ENCODE assay signal across 24 mouse cellular contexts in the genomic region with DNA sequence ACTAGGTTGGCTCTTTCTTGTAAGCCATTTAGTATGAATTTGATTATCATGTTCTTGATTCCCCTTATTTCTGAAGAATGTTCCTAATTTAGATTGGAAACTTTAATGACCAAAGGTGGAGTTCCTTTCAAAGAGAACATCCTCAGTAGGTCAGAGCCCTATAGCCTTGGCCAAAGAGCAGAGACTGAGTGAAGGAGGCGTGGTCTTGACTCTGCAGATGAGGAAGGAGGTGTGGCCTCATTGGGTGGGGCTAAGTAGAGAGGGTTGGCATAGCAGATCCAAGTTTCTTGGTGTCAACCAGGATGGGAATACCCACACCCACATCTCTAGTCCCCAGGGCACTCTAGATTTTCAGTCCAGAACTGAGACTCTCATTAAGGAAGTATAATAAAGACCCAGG.
A peak's percentile ranks its signal among the peaks of the same experiment; 100 is the strongest.
DNase-seq lines count a peak whose midpoint lies in the region; ATAC-seq lines count a peak whose summit lies in the region.
"Had no signal": no experiment of that assay in that cellular context is flagged by ENCODE, and none has a peak within 500 bp of the region (broad histone marks: within the 10 kb centered on the region; RNA-seq: fewer than 3 reads in every experiment).

No protein-coding gene starts in this region.

- peaks cover 33% of the 10 kb centered on the region for H3K4me1 ChIP-seq in midbrain, embryonic 10.5 days
- peaks cover 6% of the 10 kb centered on the region for H3K4me1 ChIP-seq in midbrain, embryonic 11.5 days (ENCODE audit: control insufficient read depth, insufficient read depth, low read length)
- H3K4me1 ChIP-seq in intestine, embryonic 16.5 days (ENCODE audit: control insufficient read depth, insufficient read depth, low read length): peaks cover 12% of the 10 kb centered on the region
- H3K4me1 ChIP-seq: liver, embryonic 12.5 days; megakaryocyte, embryonic 14.5 days had no signal

- 79% methylated on average over 1 of the region's 1 CpGs for WGBS in midbrain, embryonic 10.5 days
- WGBS in midbrain, embryonic 11.5 days: 81% methylated on average over 1 of the region's 1 CpGs
- WGBS in intestine, embryonic 16.5 days: 81% methylated on average over 1 of the region's 1 CpGs

- H3K9ac ChIP-seq in midbrain, embryonic 11.5 days (ENCODE audit: low read length): no peak overlapping the region
- no peak overlapping the region for H3K9ac ChIP-seq in intestine, embryonic 16.5 days (ENCODE audit: low read depth, low read length)
- H3K9ac ChIP-seq: embryonic facial prominence, embryonic 12.5 days; hindbrain, embryonic 12.5 days; liver, embryonic 12.5 days; liver, postnatal 0 days; neural tube, embryonic 15.5 days had no signal

- H3K36me3 ChIP-seq in midbrain, embryonic 10.5 days: no peaks in the 10 kb centered on the region
- H3K36me3 ChIP-seq in midbrain, embryonic 11.5 days (ENCODE audit: control insufficient read depth, insufficient read depth, low read length): no peaks in the 10 kb centered on the region
- no peaks in the 10 kb centered on the region for H3K36me3 ChIP-seq in intestine, embryonic 16.5 days (ENCODE audit: control insufficient read depth, insufficient read depth, low read length)
- H3K36me3 ChIP-seq: embryonic facial prominence, embryonic 12.5 days; hindbrain, embryonic 12.5 days; liver, embryonic 12.5 days; neural tube, embryonic 15.5 days had no signal

- ATAC-seq in midbrain, embryonic 11.5 days (ENCODE audit: low FRiP score): no peak
- ATAC-seq in intestine, embryonic 16.5 days: peak; percentile 82
- ATAC-seq: CD4-positive, CD25-positive, alpha-beta regulatory T cell, adult 4 months; liver, embryonic 12.5 days; liver, postnatal 0 days had no signal

- no peak overlapping the region for H3K4me2 ChIP-seq in midbrain, embryonic 11.5 days
- H3K4me2 ChIP-seq in intestine, embryonic 16.5 days (ENCODE audit: low read depth, low read length): peak overlapping the region; percentile 31
- H3K4me2 ChIP-seq: embryonic facial prominence, embryonic 12.5 days; hindbrain, embryonic 12.5 days; liver, embryonic 12.5 days; neural tube, embryonic 15.5 days had no signal

- intact Hi-C loops in heart, postnatal 36 days (cut with DNase I): no loop called here
- intact Hi-C loops in left cerebral cortex, postnatal 10 days (cut with DNase I): no loop called here

- H3K27ac ChIP-seq in midbrain, embryonic 10.5 days (replicated peaks): 0 out of 2 replicates have a peak overlapping the region, but pooled peaks have one; percentile 17
- no peak overlapping the region for H3K27ac ChIP-seq in midbrain, embryonic 11.5 days (ENCODE audit: low read depth, low read length)
- no peak overlapping the region for H3K27ac ChIP-seq in intestine, embryonic 16.5 days (ENCODE audit: low read length)
- H3K27ac ChIP-seq: embryonic facial prominence, embryonic 12.5 days; hindbrain, embryonic 12.5 days; liver, embryonic 12.5 days; neural tube, embryonic 15.5 days had no signal

- no peaks in the 10 kb centered on the region for H3K9me3 ChIP-seq in midbrain, embryonic 10.5 days (replicated peaks)
- H3K9me3 ChIP-seq in midbrain, embryonic 11.5 days (ENCODE audit: control insufficient read depth, low read length): no peaks in the 10 kb centered on the region
- no peaks in the 10 kb centered on the region for H3K9me3 ChIP-seq in intestine, embryonic 16.5 days (ENCODE audit: control insufficient read depth, low read length)
- H3K9me3 ChIP-seq: embryonic facial prominence, embryonic 12.5 days; hindbrain, embryonic 12.5 days; liver, embryonic 12.5 days; neural tube, embryonic 15.5 days had no signal

- DNase-seq in heart, adult 11 months: peak; percentile 43
- no peak for DNase-seq in heart, postnatal 36 days
- no peak for DNase-seq in midbrain, embryonic 10.5 days (ENCODE audit: low spot score)
- DNase-seq in midbrain, embryonic 11.5 days (ENCODE audit: low spot score, missing footprints): no peak
- peak; percentile 31 for DNase-seq in R1 (ENCODE audit: low read depth, low spot score)
- DNase-seq in left cerebral cortex, postnatal 10 days (ENCODE audit: extremely low spot score in 1 of 2, low spot score in 2 of 2): no peak
- DNase-seq in thymus, postnatal 4 days: no peak
- DNase-seq: adrenal gland, adult 8-10 months; cerebellum, postnatal 36 days; gastrocnemius, postnatal 10 days; heart, postnatal 14 days; kidney, adult 8-10 months; kidney, postnatal 25 days; liver, postnatal 0 days; lung, postnatal 4 days; right cerebral cortex, postnatal 25 days; thymus, adult 2 months had no signal

- H3K4me3 ChIP-seq in midbrain, embryonic 10.5 days: no peak overlapping the region
- no peak overlapping the region for H3K4me3 ChIP-seq in midbrain, embryonic 11.5 days (ENCODE audit: low read depth, low read length)
- H3K4me3 ChIP-seq in intestine, embryonic 16.5 days (ENCODE audit: low read length): no peak overlapping the region
- H3K4me3 ChIP-seq: embryonic facial prominence, embryonic 12.5 days; hindbrain, embryonic 12.5 days; liver, embryonic 12.5 days; megakaryocyte, embryonic 14.5 days; neural tube, embryonic 15.5 days had no signal

- no peaks in the 10 kb centered on the region for H3K27me3 ChIP-seq in midbrain, embryonic 10.5 days (ENCODE audit: low read depth, poor library complexity, severe bottlenecking)
- no peaks in the 10 kb centered on the region for H3K27me3 ChIP-seq in midbrain, embryonic 11.5 days (ENCODE audit: control insufficient read depth, insufficient read depth, low read length)
- H3K27me3 ChIP-seq in intestine, embryonic 16.5 days (replicated peaks; ENCODE audit: control insufficient read depth, insufficient read depth, low read length): no peaks in the 10 kb centered on the region
- H3K27me3 ChIP-seq: embryonic facial prominence, embryonic 12.5 days; hindbrain, embryonic 12.5 days; liver, embryonic 12.5 days; megakaryocyte, embryonic 14.5 days; neural tube, embryonic 15.5 days had no signal

Comparison
In these comparisons a context has a peak if more than half of its experiments do, and no peak if none do; other contexts are left out.
1. DNase-seq: peak in heart, adult 11 months (single experiment) and R1 (single experiment); none in heart, postnatal 36 days (0 of 2), midbrain, embryonic 10.5 days (single experiment), midbrain, embryonic 11.5 days (single experiment), left cerebral cortex, postnatal 10 days (0 of 2) and thymus, postnatal 4 days (single experiment).